Mouse (Mus musculus) cerebellum, adult 11 months (tissue): ENCODE measurements around the gene Vps13d.
A peak's percentile ranks its signal among the peaks of the same experiment; 100 is the strongest.

Source experiments
- DNase-seq: peaks from one replicate; pipeline ENCODE4 v3.0.0; 2022

Vps13d gene

DNA sequence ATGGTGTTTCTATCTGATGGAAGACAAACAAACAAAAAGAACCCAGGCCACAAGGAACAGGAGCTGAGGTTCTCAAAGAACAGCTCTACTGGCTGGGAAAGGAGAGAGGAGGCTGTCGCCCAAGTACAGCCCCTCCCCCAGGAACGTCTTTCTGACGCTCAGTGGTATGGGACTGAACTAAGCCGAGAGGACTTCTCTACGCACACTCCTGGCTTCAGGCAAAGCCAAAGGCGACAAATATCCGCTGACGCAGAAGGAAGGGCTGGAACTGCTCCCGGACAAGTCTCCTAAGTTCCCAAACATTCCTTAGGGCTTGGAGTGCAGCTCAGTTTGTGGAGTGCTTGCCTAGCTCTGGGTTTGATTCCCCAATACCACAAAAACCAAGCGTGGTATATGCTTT, 264.4 kb downstream of the Vps13d start:
- no peak for DNase-seq

DNA sequence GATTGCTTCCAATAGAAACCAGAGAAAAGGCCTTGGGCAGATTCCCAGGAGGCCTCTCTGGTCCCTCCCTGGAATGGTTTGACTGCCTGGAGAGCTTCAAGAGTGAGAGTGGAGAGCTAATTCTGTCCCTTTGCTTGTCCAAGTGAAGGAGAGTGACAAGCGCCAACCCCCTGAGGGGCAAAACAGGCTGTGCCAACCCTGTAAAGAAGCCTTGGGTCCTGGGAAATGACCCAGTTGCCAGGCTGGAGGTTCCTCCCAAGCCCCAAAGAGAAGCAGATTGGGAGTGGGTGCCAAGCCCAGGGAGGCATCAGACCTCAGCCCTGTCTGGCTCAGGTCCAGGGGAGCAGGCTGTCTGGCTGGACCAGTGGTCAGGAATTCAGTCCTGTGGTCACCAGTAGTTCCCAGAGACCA, 265.0 kb downstream of the Vps13d start:
- DNase-seq = peak; percentile 64

DNA sequence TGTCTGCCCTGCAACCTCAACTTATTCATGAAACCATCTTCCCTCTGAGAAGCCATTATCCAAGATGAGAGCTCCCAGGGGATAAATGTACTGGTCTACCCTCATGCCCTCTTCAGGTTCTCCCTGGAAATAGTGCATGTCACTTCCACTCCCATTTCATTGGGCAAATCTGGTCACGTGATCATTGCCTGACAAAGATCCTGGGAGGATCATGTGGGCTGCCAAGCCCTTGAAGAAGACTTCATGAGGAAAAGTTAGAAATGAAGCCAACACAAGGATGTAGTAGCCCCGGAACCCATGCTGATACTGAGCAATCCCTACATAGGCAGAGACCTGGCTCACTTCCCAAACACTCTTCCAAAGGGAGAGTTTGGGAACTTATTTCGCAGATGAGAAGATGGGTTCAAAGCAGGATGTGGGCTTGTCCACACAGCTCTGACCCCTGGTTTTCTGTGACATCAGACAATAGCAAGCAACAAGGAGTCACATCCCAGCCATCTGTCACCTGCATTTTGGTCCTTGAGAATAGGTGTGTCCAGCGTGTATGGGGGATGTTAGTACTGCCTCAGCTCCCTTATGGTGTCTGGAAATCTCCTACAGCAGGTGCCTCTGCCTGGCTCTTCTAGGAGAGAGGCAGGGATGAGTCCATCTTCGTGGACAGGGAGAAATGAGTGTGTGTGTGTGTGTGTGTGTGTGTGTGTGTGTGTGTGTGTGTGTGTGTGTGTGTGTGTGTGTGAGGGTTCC, 265.9 kb downstream of the Vps13d start:
- no peak for DNase-seq
